ENCODE assay signal across 7 mouse cellular contexts in the genomic region with DNA sequence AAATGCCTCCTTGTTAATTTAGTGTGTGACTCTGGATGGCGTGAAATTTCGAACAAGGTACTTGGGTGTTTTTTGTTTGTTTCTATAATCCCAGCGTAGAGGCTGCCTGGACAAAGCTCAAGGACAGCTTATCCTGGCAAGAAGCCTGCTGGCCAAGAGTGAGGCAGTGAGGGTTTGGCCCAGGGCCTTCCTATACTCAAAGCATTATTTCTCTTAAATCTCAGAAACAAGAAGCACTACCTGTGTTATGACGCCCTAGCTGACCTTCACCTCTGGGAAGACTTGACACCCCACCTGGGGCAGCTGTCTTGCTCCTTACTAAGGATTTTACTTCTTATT. TPM values are rescaled to one million over a fixed set of nuclear protein-coding genes. Genes with fewer than 3 reads are reported as not detected.
A peak's percentile ranks its signal among the peaks of the same experiment; 100 is the strongest.
DNase-seq lines count a peak whose midpoint lies in the region; ATAC-seq and TF ChIP-seq lines count a peak whose summit lies in the region.

No protein-coding gene starts in this region.

- peaks cover 2 to 8% of the 10 kb centered on the region in 2 experiments for H3K4me1 ChIP-seq in ES-E14 (ENCODE audit: control insufficient read depth in 2 of 2, insufficient read depth in 2 of 2, low read length in 2 of 2, poor library complexity in 1 of 2)
- no peaks in the 10 kb centered on the region; the same call in 1 of the 2 replicates for H3K4me1 ChIP-seq in forebrain, embryonic 11.5 days (replicated peaks; ENCODE audit: control insufficient read depth, insufficient read depth, low read length)
- peaks cover 29% of the 10 kb centered on the region for H3K4me1 ChIP-seq in midbrain, embryonic 10.5 days

- no peak overlapping the region for H3K27ac ChIP-seq in ES-E14 (ENCODE audit: insufficient read depth, low read depth, low read length, poor library complexity, severe bottlenecking)
- H3K27ac ChIP-seq in forebrain, embryonic 11.5 days (ENCODE audit: low read depth, low read length) = no peak overlapping the region
- peak overlapping the region; percentile 96 for H3K27ac ChIP-seq in midbrain, embryonic 10.5 days (replicated peaks)

- no peak overlapping the region; the same call in 1 of the 2 replicates for H3K9ac ChIP-seq in ES-E14 (ENCODE audit: insufficient read depth, low read depth, low read length, poor library complexity, severe bottlenecking)
- H3K9ac ChIP-seq in forebrain, embryonic 11.5 days (ENCODE audit: low read length) = peak overlapping the region; percentile 70

- H3K9me3 ChIP-seq in ES-E14 (ENCODE audit: control insufficient read depth, insufficient read depth, low read depth, low read length) = no peaks in the 10 kb centered on the region
- H3K9me3 ChIP-seq in forebrain, embryonic 11.5 days (ENCODE audit: control insufficient read depth, low read length) = no peaks in the 10 kb centered on the region
- H3K9me3 ChIP-seq in midbrain, embryonic 10.5 days (replicated peaks) = no peaks in the 10 kb centered on the region

- H3K4me2 ChIP-seq in forebrain, embryonic 11.5 days (ENCODE audit: low read depth, low read length, severe bottlenecking) = peak overlapping the region; percentile 74

- DNase-seq in ES-E14 (ENCODE audit: low read depth, low spot score) = no peak
- peak; percentile 79 for DNase-seq in adrenal gland, adult 8-10 months
- DNase-seq in forebrain, embryonic 11.5 days (ENCODE audit: low spot score) = no peak
- peak; percentile 61 for DNase-seq in heart, postnatal 25 days (ENCODE audit: low spot score)
- DNase-seq in kidney, postnatal 4 days = peak; percentile 61 to 72
- DNase-seq in midbrain, embryonic 10.5 days (ENCODE audit: low spot score) = no peak
- peak; percentile 35 for DNase-seq in yolk sac, embryonic 10.5 days (ENCODE audit: low spot score)

- 55% methylated on average over 4 of the region's 4 CpGs for WGBS in forebrain, embryonic 11.5 days
- 63% methylated on average over 4 of the region's 4 CpGs for WGBS in midbrain, embryonic 10.5 days

- intact Hi-C loops in heart, postnatal 25 days (cut with DNase I) = no loop called here

- H3K36me3 ChIP-seq in ES-E14 (ENCODE audit: control insufficient read depth, insufficient read depth, low read length, poor library complexity, severe bottlenecking) = peaks cover 2% of the 10 kb centered on the region; the same call in 1 of the 2 replicates
- no peaks in the 10 kb centered on the region; the same call in 1 of the 2 replicates for H3K36me3 ChIP-seq in forebrain, embryonic 11.5 days (ENCODE audit: control insufficient read depth, insufficient read depth, low read length)
- H3K36me3 ChIP-seq in midbrain, embryonic 10.5 days = peaks cover 33% of the 10 kb centered on the region

- H3K4me3 ChIP-seq in ES-E14 (ENCODE audit: insufficient read depth in 1 of 2, low read depth in 1 of 2, low read length in 2 of 2, poor library complexity in 1 of 2, severe bottlenecking in 1 of 2) = peak overlapping the region; percentile 72 to 91
- peak overlapping the region; percentile 54 for H3K4me3 ChIP-seq in forebrain, embryonic 11.5 days (ENCODE audit: low read depth, low read length)
- peak overlapping the region; percentile 73 for H3K4me3 ChIP-seq in midbrain, embryonic 10.5 days

- no peak for ATAC-seq in forebrain, embryonic 11.5 days (replicated peaks; ENCODE audit: low FRiP score)

- H3K27me3 ChIP-seq in forebrain, embryonic 11.5 days (ENCODE audit: control insufficient read depth, insufficient read depth, low read length) = no peaks in the 10 kb centered on the region
- H3K27me3 ChIP-seq in midbrain, embryonic 10.5 days (ENCODE audit: low read depth, poor library complexity, severe bottlenecking) = no peaks in the 10 kb centered on the region

- in situ Hi-C loops in ES-E14 (cut with MboI; ENCODE audit: low sequenced_read_pairs in 2 of 2, unreplicated experiment in 2 of 2) = no loop called here

TF ChIP-seq in ES-E14, 5 proteins besides CTCF, POLR2A, EP300 and RAD21:
- TF ChIP-seq MAFK (IDR thresholded peaks at IDR 0.05; ENCODE audit: insufficient read depth, low read depth, low read length) (no peak), ZNF384 (IDR thresholded peaks at IDR 0.05; ENCODE audit: low read depth, low read length) (no peak), ZC3H11A (IDR thresholded peaks at IDR 0.05; ENCODE audit: borderline replicate concordance, low read depth, low read length) (no peak), HCFC1 (IDR thresholded peaks at IDR 0.05; ENCODE audit: borderline replicate concordance, insufficient read depth, low read length) (no peak), CHD2 (IDR thresholded peaks at IDR 0.05; ENCODE audit: low read depth, low read length) (no peak)
TF ChIP-seq in ES-E14: peak in this region for 0.

RNA-seq across cellular contexts. Expression of a gene that starts 2.6 kb away (rescaled TPM):
- total RNA-seq in ES-E14 (2012; rRNA removed) = 12.9 and 16.4 TPM in 2 replicates
- 100 to 1,000 TPM; 108 to 144 (median 125) TPM for total RNA-seq in adrenal gland, adult 8-10 months (2022)
- polyA plus RNA-seq in forebrain, embryonic 11.5 days (2014; fragmentation: Nextera tagmentation; extraction: Ambion mirVana) = 21.3 and 24.1 TPM in 2 replicates
- 10 to 100 TPM; 52.1 to 59.3 TPM for total RNA-seq in heart, postnatal 25 days (2021)
- polyA plus RNA-seq in midbrain, embryonic 10.5 days (2016; fragmentation: Nextera tagmentation; extraction: Ambion mirVana) = 24.5 and 28.7 TPM in 2 replicates

RNA-seq across cellular contexts. Expression of a gene that starts 18.1 kb away (rescaled TPM):
- total RNA-seq in ES-E14 (2012; rRNA removed) = 0.22 TPM in 1 of 2 replicates, not detected in the other
- 1 to 10 TPM in 1 of 4 experiments, under 1 TPM in 3; 0.17 to 1.0 (median 0.76) TPM for total RNA-seq in adrenal gland, adult 8-10 months (2022)
- not detected in 2 replicates for polyA plus RNA-seq in forebrain, embryonic 11.5 days (2014; fragmentation: Nextera tagmentation; extraction: Ambion mirVana)
- total RNA-seq in heart, postnatal 25 days (2021) = not detected
- polyA plus RNA-seq in midbrain, embryonic 10.5 days (2016; fragmentation: Nextera tagmentation; extraction: Ambion mirVana) = not detected in 2 replicates

Comparison
In these comparisons a context has a peak if more than half of its experiments do, and no peak if none do; other contexts are left out.
1. DNase-seq: peak in adrenal gland, adult 8-10 months (single experiment), heart, postnatal 25 days (single experiment), kidney, postnatal 4 days (2 of 2) and yolk sac, embryonic 10.5 days (single experiment); none in ES-E14 (single experiment), forebrain, embryonic 11.5 days (single experiment) and midbrain, embryonic 10.5 days (single experiment).
2. Peak in every context shown above with its lines, with median percentiles within 50 percentile points of each other: H3K4me3 ChIP-seq.